8 mouse cellular contexts compared by ENCODE assay signal in the genomic region with DNA sequence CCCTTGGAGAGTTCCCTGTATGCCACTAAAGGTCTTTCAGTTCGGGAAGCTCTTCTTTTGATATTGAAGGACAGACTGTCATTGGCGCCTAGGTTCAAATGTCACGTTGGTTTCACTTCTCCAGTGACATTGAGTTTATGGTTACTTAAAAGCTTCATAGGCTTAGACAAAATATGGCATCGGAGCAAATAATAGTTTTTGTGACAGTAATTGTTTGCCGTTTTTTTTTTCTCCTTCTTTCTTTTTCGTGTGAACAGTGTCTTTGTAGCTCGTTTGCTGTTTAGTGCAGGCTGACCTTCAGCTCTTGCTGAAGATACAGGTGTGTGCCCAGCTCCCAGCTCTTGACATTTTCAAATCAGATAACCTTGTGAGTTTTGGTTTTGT. TPM values are rescaled to one million over a fixed set of nuclear protein-coding genes. Genes with fewer than 3 reads are reported as not detected.
DNase-seq lines count a peak whose midpoint lies in the region; ATAC-seq and TF ChIP-seq lines count a peak whose summit lies in the region.

No protein-coding gene starts in this region.

- TF ChIP-seq POLR2A in embryonic fibroblast, embryonic 13.5 days (IDR thresholded peaks at IDR 0.05; ENCODE audit: low read depth, low read length) = no peak

- peaks cover 13% of the 10 kb centered on the region for H3K4me1 ChIP-seq in lung, embryonic 14.5 days (ENCODE audit: insufficient read depth)
- H3K4me1 ChIP-seq in embryonic fibroblast, embryonic 13.5 days (ENCODE audit: control insufficient read depth, insufficient read depth, low read length) = peaks cover 15% of the 10 kb centered on the region; the same call in 1 of the 2 replicates
- H3K4me1 ChIP-seq in limb, embryonic 10.5 days = peaks cover 25% of the 10 kb centered on the region
- H3K4me1 ChIP-seq in neural tube, embryonic 14.5 days (ENCODE audit: control insufficient read depth, insufficient read depth, low read length) = peaks cover 12% of the 10 kb centered on the region

- ATAC-seq in lung, embryonic 14.5 days (ENCODE audit: insufficient read depth) = no peak
- no peak for ATAC-seq in neural tube, embryonic 14.5 days (ENCODE audit: low read depth)

- H3K9me3 ChIP-seq in lung, embryonic 14.5 days (ENCODE audit: low read depth, low read length) = no peaks in the 10 kb centered on the region
- no peaks in the 10 kb centered on the region for H3K9me3 ChIP-seq in limb, embryonic 10.5 days (replicated peaks)
- H3K9me3 ChIP-seq in neural tube, embryonic 14.5 days (ENCODE audit: control insufficient read depth, low read length) = no peaks in the 10 kb centered on the region

- H3K27ac ChIP-seq in lung, embryonic 14.5 days (ENCODE audit: low read depth) = no peak overlapping the region
- H3K27ac ChIP-seq in embryonic fibroblast, embryonic 13.5 days (ENCODE audit: insufficient read depth, low read length) = no peak overlapping the region
- no peak overlapping the region for H3K27ac ChIP-seq in limb, embryonic 10.5 days
- H3K27ac ChIP-seq in neural tube, embryonic 14.5 days (ENCODE audit: low read depth, low read length) = no peak overlapping the region

- no peak for DNase-seq in lung, embryonic 14.5 days
- DNase-seq in lung, postnatal 4 days = no peak
- DNase-seq in limb, embryonic 10.5 days (ENCODE audit: low spot score) = no peak
- no peak for DNase-seq in spleen, postnatal 14 days (ENCODE audit: low spot score in 2 of 2)
- DNase-seq in frontal cortex, postnatal 14 days (ENCODE audit: low spot score in 2 of 2) = no peak
- no peak for DNase-seq in left cerebral cortex, adult 11 months (ENCODE audit: low spot score)

- no peak for TF ChIP-seq CTCF in lung, embryonic 14.5 days (IDR thresholded peaks at IDR 0.05; ENCODE audit: low read depth)
- no peak for TF ChIP-seq CTCF in embryonic fibroblast, embryonic 13.5 days (IDR thresholded peaks at IDR 0.05; ENCODE audit: borderline replicate concordance, insufficient read depth, low read length)

- H3K36me3 ChIP-seq in lung, embryonic 14.5 days (ENCODE audit: insufficient read depth) = no peaks in the 10 kb centered on the region
- H3K36me3 ChIP-seq in limb, embryonic 10.5 days = peaks cover 35% of the 10 kb centered on the region
- H3K36me3 ChIP-seq in neural tube, embryonic 14.5 days (ENCODE audit: control insufficient read depth, insufficient read depth, low read length) = no peaks in the 10 kb centered on the region

- H3K27me3 ChIP-seq in lung, embryonic 14.5 days (ENCODE audit: insufficient read depth, low read length) = no peaks in the 10 kb centered on the region
- H3K27me3 ChIP-seq in limb, embryonic 10.5 days (ENCODE audit: low read depth, poor library complexity, severe bottlenecking) = 0 out of 2 replicates have a peak, but pooled peaks cover 5% of the 10 kb centered on the region
- no peaks in the 10 kb centered on the region; the same call in 1 of the 2 replicates for H3K27me3 ChIP-seq in neural tube, embryonic 14.5 days (ENCODE audit: control insufficient read depth, insufficient read depth, low read length)

- WGBS in lung, embryonic 14.5 days = 47% methylated on average over 7 of the region's 7 CpGs
- WGBS in limb, embryonic 10.5 days = 55% methylated on average over 7 of the region's 7 CpGs
- WGBS in neural tube, embryonic 14.5 days = 54% methylated on average over 7 of the region's 7 CpGs

- H3K4me3 ChIP-seq in lung, embryonic 14.5 days (ENCODE audit: low read depth, low read length) = peak overlapping the region; percentile 99
- peak overlapping the region; percentile 81 for H3K4me3 ChIP-seq in embryonic fibroblast, embryonic 13.5 days (ENCODE audit: insufficient read depth, low read length)
- H3K4me3 ChIP-seq in limb, embryonic 10.5 days = peak overlapping the region; percentile 99
- H3K4me3 ChIP-seq in neural tube, embryonic 14.5 days (ENCODE audit: low read depth, low read length) = peak overlapping the region; percentile 93

- H3K9ac ChIP-seq in lung, embryonic 14.5 days = peak overlapping the region; percentile 76
- no peak overlapping the region; the same call in 1 of the 2 replicates for H3K9ac ChIP-seq in neural tube, embryonic 14.5 days (replicated peaks; ENCODE audit: low read depth, low read length)

- H3K4me2 ChIP-seq in lung, embryonic 14.5 days = peak overlapping the region; percentile 83
- H3K4me2 ChIP-seq in neural tube, embryonic 14.5 days (ENCODE audit: low read depth, low read length) = peak overlapping the region; percentile 89

RNA-seq across cellular contexts. Expression of gene Pptc7, which starts 1.6 kb away (rescaled TPM):
- 9.5 and 10.1 TPM in 2 replicates for polyA plus RNA-seq in lung, embryonic 14.5 days (2014; fragmentation: Nextera tagmentation; extraction: Ambion mirVana)
- 15.6 and 15.9 TPM in 2 replicates for polyA plus RNA-seq in embryonic fibroblast, embryonic 13.5 days (2011; ENCODE audit: insufficient read length, low read depth, missing spikeins)
- polyA plus RNA-seq in limb, embryonic 10.5 days (2016; fragmentation: Nextera tagmentation; extraction: Ambion mirVana) = 8.2 and 9.7 TPM in 2 replicates
- 9.2 and 9.9 TPM in 2 replicates for polyA plus RNA-seq in neural tube, embryonic 14.5 days (2014; fragmentation: Nextera tagmentation; extraction: Ambion mirVana)

RNA-seq across cellular contexts. Expression of gene Tctn1, which starts 21.5 kb away (rescaled TPM):
- polyA plus RNA-seq in lung, embryonic 14.5 days (2014; fragmentation: Nextera tagmentation; extraction: Ambion mirVana) = 5.7 and 6.9 TPM in 2 replicates
- 12.2 and 13.4 TPM in 2 replicates for polyA plus RNA-seq in embryonic fibroblast, embryonic 13.5 days (2011; ENCODE audit: insufficient read length, low read depth, missing spikeins)
- 4.4 and 4.9 TPM in 2 replicates for polyA plus RNA-seq in limb, embryonic 10.5 days (2016; fragmentation: Nextera tagmentation; extraction: Ambion mirVana)
- 5.5 and 7.1 TPM in 2 replicates for polyA plus RNA-seq in neural tube, embryonic 14.5 days (2014; fragmentation: Nextera tagmentation; extraction: Ambion mirVana)
